Mouse (Mus musculus) adrenal gland, postnatal 4 days (tissue): ENCODE results near the gene Rabif. TPM values are rescaled to one million over a fixed set of nuclear protein-coding genes. Genes with fewer than 3 reads are reported as not detected.
"Not testable (repeated sequence)": the region's sequence is repeated elsewhere in the genome, so short reads cannot be mapped to it uniquely, and the experiment has no call there.

ENCODE experiments used
- DNase-seq, 2 experiments: peaks; one replicate each; pipeline ENCODE4 v3.0.0; 2021 to 2022; ENCODE audit warnings: low spot score in 2 of 2, mixed read lengths in 2 of 2
- long read RNA-seq, 2 experiments: library from polyadenylated mRNA; stranded (forward); transcript quantifications; one replicate each; pipeline ENCODE4 v2.0.0; 2021
- total RNA-seq, 2 experiments: library from RNA; stranded (reverse); gene quantifications; 2 replicates each; pipeline ENCODE4 v1.2.3; 2021

Rabif gene
- 10 to 100 TPM; 28.7 to 29.6 TPM for total RNA-seq
- long read RNA-seq, experiment 1, transcript Rabif-201 (2 exons, 2,861 nt): major isoform, 52 of 58 reads
- long read RNA-seq, experiment 1, partial matches to known transcripts: 0 of 58 reads
- long read RNA-seq, experiment 1, other reads (novel, unspliced or antisense): 6 of 58 reads
- long read RNA-seq, experiment 2, transcript Rabif-201 (2 exons, 2,861 nt): major isoform, 77 of 88 reads
- long read RNA-seq, experiment 2, partial matches to known transcripts: 5 of 88 reads
- long read RNA-seq, experiment 2, other reads (novel, unspliced or antisense): 6 of 88 reads

DNA sequence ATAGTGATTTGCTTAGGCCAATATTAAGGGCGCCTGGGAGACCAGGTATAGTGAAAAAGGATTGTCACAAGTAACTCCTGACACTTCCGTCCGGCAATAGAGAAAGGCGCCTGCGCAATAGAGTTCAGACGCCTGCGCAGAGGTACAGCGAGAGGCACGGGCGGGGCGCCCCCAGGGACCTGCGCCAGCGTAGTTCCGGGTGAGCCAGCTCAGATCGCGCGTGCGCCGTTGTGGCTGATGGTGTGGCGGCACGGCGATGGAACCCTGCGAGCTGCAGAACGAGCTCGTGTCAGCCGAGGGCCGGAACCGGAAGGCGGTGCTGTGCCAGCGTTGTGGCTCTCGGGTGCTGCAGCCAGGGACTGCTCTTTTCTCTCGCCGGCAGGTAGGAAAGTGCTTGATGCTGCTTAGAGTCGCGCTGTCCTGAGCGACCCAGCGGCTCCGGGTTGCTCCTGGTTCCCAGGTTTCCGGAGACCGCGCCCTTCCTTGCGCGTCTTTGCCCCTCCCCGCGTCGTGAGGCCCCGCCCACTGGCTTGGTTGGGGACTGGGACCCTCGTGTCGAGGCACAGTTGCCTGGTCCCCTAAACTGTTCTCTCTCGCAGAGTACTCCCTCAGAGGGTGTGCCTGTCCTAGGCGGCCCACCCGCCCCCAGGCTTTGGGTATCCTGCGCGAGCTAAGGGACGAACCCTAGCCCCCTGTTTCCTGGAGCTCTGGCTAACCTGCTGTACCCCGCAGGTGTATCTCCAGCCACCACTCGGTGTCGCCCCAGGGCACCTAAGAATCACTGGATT is at the start of gene Rabif:
Gene Rabif, plus strand, starts transcription at position 221 of the 788 bp plus-strand sequence.
- peak; percentile 98 for DNase-seq

DNA sequence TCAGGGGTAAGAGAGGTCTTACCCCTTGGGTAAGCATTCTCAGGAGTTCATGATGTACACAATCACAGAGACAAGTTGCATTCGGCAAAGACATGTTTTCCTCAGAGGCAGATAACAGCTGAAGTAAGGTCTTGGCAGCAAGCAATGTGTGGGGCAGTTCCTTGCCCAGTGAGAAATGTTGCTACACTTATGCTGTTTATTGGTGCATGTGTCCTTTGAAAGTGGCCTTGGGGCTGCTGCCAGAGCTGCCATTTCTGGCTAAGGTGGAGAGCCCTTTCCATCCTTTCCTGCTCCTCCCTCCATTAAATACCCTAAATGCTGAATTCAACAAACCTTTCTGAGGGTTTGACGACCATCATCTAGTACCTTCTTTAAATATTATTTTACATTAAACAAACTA is 49.0 kb upstream of the Rabif start:
- DNase-seq: no peak

DNA sequence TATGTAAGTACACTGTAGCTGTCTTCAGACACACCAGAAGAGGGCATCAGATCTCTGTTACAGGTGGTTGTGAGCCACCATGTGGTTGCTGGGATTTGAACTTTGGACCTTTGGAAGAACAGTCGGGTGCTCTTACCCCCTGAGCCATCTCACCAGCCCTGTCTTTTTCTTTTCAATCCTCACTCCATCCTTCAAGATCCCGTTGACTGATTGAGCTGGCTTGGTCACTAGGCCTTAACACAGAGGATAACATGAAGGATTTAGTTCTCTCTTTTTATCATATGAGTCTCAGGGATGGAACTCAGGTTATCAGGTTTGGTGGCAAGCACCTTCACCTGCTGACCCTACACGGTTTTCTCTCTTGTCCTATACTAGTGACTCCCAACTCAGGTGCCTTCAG is 45.9 kb upstream of the Rabif start:
- not testable (repeated sequence) for DNase-seq

DNA sequence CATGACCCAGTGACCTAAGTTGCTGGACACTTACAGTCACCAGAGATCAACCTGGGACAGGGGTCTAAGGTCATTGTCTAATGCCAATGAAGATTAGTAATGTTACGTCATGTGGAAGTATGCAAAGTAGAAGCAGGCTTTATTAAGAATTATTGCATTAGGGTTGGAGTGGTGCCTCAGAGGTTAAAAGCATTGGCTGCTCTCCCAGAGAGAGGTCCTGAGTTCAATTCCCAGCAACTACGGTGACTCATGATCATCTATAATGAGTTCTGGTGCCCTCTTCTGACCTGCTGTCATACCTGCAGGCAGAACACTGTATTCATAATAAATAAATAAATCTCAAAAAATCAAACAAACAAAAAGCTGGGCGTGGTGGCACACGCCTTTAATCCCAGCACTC is 44.2 kb upstream of the Rabif start:
- no peak for DNase-seq

DNA sequence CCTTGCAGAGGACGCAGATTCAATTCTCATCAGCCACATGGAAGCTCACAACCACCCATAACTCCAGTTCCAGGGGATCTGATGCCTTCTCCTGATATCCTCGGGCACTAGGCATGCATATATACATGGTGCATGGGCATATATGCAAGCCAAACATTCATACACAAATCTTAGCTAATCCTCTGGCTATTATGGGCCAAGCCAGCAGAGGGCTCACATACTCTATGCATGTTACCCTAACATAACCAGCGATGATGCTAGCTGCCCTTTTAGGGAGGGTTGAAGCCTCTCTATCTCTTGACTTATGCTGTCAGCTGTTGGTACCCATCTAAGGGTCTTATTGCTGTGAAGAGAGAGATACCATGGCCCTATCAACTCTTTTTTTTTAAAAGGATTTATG is 43.5 kb upstream of the Rabif start:
- peak in 1 of 2 experiments; percentile 16 for DNase-seq

DNA sequence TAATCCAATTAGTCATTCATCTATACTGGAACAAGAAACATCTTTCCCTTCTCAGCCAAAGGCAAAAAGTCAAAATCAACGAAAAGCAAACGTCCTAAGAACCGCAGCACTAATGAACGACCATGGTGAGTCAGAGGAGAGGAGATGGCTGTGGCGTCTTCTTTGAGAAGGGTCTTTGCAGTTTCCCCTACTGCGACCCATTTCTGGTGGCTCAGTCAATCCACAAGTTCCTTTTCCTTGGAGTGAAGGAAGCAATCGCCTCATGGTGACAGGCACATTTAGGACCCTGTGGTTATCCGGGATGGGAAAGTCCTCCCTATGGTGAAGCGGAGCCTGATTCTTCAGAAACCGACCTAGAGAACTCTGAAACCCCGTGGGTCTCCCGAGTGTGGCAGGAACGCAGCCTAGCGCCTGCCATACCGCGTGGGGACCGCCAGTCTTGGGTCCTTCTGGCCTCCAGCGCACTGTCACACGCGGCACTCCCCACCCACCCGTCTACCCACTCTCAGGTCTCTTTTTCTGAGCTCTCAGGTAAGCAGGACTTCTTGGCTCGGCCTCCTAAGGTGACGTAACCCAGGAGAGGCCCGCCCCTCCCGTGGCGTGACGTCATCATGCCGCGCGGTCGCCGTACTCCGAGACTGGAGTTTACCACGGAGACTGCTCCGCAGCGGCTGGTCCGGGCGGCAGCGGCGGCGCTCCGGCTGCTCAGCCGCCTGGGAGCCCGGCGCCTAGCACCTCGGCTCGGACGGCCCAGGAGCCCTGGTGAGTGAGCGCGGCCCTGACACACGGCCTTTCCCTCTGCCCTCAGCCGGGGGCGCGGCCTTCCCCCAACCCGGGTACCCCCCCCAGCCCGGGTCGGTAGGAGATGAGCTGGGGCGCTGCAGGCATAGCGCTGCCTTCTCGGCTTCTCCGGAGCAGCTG is 39.3 kb upstream of the Rabif start, which contains the start of gene Klhl12:
Gene Klhl12, plus strand, starts transcription at position 628 of the 921 bp plus-strand sequence.
- DNase-seq: peak; percentile 92 to 93

DNA sequence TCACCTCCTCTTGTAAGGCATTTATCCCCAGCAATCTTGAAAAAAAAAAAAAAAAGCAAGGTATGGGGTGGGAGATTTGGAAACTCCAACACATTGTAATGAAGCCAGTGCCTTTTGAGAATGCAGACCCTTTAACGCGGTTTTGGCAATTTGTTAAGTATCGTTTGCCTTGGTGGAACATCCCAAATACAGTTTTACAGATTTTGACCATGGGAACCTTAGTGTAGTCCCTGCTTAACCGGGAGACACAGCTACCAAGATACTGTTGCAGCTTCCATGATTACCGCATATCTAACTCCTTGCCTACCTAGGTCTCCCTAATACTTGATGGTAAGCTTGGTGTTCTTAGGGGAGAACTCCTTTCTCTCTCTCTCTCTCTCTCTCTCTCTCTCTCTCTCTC is 38.4 kb upstream of the Rabif start:
- no peak for DNase-seq

DNA sequence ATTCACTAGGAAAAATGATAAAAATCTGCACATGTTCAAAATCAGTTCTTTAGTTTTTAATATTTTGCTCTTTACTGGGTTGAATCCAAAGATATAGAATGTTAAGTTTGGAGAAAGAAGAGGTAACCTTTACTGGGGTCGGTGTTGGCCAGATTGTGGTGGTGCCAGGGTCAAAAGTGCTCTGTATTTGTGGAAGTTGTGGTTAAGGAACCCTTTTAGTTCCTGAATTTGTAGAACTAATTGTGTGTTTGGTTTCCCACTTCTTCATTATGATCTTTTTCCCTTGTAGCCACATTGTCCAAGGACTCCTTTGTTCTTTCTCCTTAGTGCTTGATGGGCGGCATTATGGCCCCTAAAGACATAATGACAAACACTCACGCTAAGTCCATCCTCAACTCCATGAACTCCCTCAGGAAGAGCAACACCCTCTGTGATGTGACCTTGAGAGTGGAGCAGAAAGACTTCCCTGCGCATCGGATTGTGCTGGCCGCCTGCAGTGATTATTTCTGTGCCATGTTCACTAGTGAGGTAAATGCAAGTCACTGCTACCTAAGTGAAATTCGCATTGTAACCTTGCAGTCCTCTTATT is 36.2 kb upstream of the Rabif start:
- DNase-seq: no peak

DNA sequence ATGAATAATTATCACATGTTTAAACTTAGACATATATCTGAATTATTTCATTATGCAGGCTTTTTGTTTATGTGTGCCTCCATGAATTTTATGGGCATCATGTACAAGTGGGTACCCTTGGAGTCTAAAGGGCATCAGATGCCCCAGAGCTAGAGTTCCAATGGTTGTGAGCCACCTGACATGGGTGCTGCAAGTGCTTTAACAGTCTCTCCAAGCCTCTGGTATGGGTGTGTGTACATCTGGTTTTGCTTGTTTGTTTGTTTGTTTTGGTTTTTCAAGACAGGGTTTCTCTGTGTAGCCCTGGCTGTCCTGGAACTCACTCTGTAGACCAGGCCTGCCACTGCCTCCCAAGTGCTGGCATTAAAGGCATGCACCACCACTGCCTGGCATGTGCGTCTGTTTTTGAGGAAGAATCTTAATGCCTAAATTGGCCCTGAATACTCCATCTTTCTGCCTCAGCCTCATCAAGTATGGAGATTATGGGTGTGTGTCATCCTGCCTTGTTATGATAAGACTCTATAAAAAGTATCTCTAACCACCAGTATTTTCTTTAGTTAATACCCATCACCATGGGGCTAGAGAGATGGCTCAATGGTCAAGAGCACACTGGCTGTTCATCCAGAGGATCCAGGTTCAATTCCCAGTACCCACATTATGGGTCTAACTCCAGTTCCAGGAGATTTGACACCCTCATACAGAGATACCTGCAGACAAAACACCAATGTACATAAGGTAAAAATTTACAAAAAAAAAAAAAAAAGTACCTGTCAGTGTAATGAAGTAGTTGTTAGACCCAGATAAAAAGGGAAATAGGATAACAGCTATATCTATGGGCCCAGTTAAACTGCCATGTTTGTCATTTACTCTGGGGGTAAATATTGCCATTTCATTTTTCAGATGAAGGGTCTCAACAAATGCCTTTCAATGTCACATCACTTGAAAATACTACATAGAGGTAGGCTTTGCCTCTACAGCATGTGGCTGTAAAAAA is 33.9 kb upstream of the Rabif start:
- DNase-seq: no peak

DNA sequence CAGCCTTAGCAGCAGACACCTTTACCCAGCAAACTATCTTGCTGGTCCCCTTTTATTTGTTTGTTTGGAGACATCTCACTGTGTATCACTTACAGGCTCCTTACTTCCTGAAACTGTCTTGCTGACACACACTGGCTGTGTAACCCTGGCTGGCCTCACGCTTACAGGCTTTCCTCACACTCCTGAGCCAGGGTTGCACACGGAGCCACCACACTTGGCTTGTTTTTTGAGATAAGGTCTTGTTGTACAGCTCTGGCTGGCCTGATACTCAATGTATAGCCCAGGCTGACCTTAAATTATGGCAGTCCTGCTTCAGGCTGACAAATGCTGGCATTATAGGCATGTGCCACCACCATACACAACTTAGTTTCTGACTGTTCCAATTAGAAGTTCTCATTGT is 9.8 kb upstream of the Rabif start:
- DNase-seq: no peak

DNA sequence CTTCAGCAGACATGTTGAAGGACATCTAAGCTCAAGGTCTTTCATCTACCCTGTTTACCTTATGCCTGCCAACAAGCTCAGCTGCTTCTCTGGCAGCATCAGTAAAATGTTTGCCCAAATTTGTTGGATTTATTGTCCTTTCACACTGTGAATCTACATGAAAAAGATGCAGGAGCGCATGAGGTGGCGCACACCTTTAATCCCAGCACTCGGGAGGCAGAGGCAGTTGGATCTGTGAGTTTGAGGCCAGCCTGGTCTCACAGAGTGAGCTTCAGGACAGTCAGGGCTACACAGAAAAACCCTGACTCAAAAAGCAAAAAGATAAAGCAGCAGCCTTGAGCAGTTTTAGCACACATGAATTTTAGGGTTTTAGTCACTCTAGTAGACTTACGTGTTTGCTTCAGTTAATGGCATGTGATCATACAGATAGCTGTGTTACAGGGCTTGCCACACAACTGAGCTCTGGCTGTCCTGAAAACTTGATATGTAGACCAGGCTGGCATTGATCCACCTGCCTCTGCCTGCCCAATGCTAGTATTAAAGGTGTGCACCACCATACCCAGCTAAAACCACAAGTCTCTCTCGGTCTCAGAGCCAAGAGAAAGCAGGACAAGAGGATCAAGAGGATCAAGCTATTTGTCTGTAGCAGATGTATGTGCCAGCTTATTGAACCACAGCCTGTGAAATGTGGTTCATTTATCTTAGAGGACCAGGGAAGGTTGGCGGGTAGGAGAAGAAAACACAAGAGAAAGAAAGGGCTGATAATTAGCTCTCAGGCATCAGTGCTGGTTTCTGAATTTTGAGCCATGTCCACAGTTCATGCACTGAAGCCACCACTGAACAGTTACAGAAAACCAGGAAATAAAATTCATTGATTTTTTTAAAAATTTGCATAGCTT is 3.3 kb upstream of the Rabif start:
- no peak for DNase-seq

DNA sequence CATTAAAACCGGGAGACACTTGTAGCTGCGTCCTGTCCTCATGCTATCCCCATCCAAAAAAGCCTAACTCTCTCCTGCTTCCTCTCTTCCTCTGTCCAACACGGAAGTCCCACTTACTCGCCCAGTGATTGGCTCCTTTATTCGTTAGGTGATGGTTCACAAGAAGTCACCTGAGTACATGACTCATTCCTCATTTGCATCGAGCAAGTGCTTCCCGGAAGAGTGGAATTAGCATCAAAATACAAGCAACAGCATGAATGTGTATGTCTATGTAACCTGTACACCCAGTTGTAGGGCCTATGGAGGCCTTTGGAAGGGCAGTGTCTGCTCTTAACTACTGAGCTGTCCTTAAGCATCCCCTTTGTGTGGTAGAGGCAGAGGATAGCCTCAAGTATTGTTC is 2.2 kb upstream of the Rabif start:
- DNase-seq: no peak

DNA sequence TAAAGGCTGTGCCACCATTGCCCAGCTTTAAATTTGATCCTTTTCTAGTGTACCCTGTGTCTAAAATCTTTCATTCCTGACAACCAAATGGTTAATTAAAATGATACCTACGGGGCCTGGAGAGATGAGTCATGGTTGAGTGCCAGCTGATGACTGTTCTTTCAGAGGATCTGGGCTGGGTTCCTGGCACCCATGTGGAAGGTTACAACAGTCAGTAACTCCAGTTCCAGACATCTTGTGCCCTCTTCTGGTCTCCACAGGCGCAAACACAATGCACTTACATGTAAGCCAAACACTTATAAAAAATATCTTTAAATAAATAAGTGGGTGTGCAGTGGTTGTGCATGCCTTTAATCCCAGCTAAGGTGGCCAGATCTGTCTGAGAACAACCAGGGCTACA is 952 bp upstream of the Rabif start:
- no peak for DNase-seq

DNA sequence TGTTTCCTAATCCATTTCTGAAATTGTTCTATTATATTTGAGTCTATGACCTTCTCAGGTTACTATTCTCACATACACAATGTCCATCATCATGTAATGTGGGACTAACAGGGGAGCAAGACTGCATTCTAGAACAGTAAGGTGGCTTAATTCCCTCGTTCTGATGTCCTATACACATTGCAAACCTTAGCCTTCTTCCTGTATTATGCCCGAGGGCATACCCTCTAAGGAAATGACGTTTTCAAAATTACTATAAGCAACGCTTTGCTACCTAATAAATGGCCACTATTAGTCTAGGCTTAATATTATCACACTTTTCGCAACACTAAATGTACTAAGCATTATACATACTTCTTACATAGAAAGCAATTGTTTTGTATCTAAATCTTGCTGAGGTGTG is 492 bp upstream of the Rabif start:
- DNase-seq: no peak

DNA sequence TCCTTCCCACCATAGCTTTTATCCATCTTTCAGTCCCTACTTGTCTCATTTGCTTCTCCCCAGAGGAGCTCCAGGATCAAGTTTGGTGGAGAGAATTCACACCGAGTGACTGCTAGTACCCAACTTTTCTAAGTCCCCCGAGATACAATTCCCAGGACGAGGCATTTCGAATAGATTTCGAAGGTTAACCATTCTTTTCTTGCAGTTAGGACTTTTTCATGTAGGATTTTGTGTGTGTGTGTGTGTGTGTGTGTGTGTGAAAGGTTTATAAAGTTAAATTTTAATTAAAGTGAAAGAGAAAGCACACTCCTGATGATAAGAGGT is 730 bp downstream of the Rabif start:
- no peak for DNase-seq

DNA sequence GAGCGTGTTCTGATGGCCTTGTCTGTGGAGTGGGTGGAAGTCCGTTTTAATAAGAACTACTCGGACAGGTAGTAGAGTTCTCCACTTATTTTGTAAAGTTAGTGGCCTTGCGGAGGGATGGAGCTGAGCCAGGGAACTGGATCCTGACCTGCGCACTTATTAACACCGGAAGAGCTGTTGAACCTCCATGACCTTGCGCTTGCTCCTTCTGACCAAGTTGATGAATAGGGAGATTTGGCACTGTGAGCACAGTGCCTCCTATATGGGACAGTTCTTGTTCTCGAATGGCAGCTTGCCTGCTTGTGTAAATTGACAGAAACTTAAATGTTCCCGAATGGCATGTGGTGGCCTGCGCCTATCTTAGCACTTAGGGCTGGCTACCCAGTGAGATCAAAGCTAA is 1.5 kb downstream of the Rabif start:
- no peak for DNase-seq

DNA sequence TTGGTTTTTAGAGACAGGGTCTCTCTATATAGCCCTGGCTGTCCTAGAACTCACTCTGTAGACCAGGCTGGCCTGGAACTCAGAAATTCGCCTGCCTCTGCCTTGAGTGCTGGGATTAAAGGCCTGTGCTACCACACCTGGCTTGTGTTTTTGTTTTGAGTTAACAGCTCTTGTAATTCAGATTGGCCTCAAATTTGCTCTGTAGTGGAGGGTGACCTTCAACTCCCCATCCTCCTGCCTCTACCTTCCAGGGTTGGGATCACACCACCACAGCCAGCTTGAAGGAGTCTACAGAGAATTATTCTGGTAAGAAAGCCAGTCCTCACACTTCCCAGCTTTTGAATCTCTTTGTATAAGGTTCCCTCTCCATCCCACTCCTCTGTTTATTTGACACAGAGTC is 6.5 kb downstream of the Rabif start:
- no peak for DNase-seq

DNA sequence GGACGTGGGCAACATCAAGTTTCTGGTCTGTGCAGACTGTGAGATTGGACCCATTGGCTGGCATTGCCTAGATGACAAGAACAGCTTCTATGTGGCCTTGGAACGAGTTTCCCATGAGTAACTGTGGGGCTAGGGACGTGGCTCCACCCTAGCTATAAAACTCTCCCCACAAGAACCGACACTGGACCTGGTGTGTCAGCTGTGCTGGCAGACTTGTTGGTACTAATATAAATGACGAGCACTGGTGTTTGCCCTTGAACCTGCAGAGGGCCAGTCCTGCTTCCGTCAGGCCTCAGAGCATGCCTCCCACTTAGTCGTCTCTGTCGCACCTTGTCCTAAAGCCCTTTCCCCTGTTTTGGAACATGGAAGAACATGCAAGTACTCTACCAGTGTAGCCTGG is 11.8 kb downstream of the Rabif start:
- DNase-seq: no peak

DNA sequence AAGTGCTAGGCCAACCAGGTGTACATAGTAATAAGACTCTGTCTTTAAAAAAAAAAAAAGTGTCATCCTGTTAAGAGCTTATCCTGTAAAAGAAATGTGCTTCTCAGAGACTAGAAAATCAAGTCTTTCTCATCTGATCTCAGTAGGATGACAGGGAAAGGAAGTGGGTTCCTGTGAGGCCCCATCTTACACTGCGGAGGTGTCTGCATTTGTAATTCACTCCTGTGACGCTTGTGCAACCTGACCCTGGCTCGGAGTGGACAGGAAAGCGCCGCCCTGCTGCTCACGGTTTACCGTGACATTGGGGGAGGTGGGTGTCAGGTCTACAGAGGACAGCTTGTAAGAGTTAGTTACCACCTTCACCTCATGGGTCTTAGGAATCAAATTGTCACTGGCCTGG is 15.6 kb downstream of the Rabif start:
- no peak for DNase-seq
